Mouse (Mus musculus) heart, adult 11 months (tissue): ENCODE results near the gene Stac2.

Source experiments
- DNase-seq: peaks from one replicate; pipeline ENCODE4 v3.0.0; 2022

Stac2 gene

DNA sequence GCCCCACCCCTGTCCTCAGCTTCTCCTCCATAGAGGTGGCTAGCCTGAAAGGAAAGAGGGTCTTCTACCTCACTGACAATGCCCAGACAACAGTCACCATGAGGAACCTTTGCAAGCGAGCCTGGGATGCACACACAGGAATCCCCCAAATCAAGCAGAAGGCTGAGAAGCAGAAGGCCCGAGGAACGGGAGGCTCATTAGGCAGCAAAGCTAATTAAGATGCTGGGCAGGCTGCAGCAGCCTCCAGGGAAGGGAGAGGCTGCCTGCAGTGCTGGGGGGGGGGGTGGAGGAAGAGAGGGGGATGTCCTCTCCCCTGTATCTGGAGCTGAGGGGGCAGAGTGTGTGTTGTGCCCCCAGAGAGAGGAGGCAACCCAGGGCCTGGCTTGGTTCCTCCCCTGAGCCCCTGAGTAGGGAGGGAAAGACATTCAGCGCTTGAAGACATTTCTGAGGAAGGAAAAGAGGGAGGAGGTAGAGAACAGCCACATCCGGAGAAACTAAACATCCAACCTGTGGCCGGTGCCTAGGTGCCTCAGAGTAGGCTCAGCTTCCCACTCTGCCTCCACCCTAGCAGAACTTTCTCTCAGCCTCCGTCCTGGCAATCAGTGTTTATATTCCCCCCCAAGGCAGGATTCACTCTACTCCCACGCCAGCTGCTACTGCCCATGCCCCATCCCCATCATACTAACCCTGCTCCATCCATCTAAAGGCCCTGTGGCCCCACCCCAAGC is 33.2 kb downstream of the Stac2 start:
- DNase-seq, result no peak

DNA sequence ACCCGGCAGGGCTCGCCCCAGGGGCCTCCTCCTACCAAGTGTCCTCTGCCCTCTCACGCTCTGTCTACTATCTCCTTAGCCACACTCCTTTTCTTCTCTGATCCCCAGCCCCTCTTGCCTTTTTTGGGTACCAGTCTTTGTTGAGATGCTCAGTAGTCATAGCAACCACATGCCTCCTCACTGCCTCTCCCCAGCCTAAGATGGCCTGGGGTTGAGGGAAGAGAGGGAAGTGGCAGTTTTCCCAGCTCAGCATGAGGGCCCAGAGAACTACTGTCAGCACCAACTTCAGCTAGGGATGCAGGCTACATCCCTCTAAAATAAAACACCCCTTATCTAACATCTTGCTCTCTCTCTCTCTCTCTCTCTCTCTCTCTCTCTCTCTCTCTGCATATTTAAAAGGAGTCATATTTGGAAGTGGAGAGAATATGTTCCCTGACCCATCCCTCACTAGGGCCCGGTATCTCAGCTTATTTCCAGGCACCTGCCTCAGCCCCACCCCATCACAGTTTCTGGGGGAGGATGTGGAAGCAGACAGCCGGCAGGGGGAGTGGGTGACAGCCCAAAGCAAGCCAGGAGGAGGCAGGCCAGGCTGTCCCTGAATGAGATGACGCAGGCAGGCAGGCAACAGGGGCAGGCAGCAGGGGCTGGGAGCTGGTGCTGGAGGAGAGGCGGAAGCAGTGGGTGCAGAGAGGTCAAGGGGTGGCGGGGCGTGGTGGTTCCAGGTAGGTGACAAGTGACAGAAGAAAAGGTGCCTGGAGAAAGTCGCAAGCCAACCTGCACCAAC is 34.2 kb downstream of the Stac2 start:
- DNase-seq, result peak; percentile 92

DNA sequence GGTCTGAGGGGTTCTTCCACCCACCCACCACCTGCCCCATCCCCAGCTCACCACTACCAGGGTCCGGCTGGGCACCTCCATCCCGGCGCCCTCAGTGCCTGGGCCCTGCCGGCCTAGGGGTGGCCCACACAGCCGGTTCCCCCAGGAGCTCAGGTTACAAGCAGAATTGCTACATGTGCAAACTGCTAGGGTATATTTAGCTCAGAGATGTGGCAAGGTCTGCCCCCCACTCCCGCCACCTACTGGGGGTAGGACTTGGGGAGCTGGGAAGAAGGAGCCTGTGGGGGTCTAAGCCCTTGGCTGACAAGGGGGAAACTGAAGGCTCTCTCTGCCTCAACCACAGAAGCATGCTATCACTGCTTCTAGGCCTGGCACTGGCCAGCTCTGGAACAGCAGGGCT is 35.0 kb downstream of the Stac2 start:
- no peak for DNase-seq

DNA sequence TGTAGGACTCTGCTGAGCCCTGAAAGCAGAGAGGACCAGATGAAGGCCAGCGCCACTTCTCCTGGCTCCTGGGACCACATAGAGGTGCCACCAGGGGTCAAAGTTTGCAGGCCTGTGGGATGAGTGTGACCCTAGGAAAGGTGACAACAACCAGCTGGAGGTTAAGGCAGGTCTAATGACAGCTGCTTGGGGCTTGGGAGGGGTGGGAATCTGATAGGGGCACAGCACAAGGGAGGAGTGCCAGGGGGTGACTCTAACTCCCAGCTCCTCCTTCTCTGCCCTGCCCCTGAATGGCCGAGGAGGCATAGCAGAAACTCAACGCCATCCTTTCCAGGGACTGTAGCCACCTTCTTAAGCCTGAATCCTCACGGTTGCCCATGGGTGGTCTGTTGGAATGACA is 36.4 kb downstream of the Stac2 start:
- no peak for DNase-seq

DNA sequence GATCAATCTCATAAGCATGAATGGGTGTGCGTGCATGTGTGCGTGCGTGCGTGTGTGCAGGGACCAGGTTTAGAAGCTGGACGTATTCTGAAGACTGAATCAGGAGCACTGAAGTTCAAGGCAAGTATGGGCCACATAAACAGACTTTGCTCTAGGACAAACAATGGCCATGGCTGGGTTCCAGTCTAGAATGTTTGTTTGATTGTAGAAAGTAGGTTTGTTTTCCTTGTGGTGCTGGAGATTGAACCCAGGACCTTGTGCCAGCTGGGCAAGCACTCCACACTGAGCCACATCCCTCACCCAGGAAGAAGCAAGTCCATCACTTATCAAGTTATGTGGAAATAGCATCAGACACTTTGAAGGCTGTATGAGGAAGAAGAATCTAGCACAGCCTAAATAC is 37.1 kb downstream of the Stac2 start:
- no peak for DNase-seq

DNA sequence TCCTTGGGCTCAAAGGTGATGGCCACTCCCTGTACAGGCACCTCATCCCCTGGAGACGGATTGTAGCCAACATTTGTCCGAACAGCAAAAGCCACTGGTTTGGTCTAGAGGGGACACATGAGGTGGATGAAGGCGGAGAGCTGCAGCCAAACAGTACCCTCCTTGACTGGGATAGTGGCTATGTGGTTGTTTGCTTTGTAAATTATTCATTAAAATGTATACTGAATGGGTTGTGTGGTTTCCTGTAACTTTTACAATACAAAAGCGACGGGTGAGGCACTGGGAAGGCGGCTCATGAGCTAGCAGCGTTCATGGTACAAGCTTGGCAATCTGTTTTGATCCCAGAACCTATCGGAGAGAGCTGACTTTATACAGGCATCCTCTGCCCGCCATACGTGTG is 40.4 kb downstream of the Stac2 start:
- DNase-seq, result no peak

DNA sequence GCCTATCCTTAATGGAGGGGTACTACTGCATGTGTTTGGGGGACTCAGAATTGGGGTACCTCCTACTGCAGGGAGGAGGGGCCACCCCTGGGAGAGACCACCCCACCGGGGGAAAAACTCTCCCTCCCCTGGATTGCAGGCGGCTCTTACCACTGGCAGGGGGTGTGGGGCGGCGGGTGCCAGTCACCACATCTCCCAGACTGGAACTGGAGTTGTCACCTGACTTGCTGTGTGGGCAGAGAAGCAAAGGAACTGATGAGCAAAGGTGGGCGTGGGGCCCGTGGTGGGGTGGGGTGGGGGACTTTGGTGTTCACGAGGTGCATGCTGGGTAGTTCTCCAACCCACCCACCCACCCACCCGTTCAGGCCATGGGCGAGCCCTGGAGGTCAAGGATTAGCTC is 41.5 kb downstream of the Stac2 start:
- DNase-seq, result no peak

DNA sequence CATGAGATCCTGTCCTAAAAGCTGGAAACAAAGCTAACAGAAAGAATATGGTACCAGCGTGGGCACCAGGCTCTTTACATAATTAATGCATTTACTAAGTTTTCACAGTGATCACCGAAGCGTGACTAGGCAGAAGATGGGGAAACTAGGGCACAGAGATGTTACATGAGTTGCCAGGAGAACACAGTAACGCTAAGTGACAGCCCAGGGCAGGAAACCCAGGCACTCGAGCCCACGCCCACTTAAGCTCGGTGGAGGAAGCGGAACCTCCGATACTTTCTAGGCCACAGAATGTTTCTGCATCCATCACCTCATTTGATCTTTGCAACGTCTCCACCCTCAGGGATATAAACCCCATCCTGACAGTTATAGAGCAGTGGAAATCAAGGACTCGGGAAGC is 45.2 kb downstream of the Stac2 start:
- DNase-seq, result no peak

DNA sequence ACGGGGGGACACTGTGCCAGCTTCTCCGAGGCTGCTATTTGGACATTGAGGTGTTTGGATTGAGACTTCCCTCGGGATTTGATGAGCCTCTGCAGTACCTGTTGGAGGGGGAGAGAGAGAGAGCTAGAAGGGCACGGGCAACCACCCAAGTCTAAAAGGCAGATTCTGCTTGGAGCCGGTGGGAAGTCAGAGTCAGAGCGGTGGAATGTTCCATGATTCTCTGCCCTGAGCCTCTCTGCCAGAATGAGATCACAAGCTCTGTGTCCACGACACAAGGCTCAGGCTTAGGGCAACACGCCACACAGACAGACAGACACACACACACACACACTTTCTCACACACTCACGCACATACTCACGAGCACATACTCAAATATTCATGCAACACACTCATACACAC is 47.6 kb downstream of the Stac2 start:
- DNase-seq, result peak; percentile 97

DNA sequence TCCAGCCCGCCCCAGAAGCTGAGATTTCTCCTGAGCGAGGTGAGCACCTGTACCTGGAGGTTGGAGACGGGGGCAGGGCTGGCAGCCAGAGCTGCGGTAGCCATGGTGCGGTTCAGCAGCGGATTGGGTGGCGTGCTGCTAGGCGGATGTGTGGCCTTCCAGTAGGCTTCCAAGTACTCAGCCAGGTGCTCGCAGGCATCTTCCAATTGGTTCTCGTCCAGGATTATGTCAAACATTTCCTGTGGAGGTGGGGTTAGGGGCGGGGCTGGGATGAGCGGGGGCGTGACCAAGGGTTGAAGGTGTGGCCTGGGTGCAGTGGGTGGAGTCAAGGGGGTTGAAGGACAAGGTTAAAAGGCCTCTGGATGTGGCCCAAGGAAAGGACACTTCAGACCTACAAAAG is 48.2 kb downstream of the Stac2 start:
- DNase-seq, result no peak

DNA sequence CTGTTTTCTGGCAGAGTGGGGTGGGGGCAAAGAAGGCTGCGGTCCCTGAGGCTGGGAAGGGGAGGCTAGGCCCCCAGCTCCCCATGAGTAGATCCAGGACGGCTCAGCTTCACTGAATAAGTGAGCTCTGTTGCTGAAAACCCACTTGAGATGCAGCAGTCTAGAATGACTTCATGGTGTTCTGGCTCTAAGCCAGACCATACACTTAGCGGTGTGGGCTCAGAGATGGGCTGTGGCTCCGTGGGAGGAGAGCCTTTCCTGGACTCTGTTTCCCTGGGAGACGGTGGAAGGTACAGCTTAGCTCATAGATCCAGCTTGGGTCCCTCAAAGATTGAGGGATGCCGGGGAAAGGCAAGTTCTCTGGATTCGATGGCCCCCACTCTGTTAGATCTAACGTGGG is 49.1 kb downstream of the Stac2 start:
- DNase-seq, result no peak

DNA sequence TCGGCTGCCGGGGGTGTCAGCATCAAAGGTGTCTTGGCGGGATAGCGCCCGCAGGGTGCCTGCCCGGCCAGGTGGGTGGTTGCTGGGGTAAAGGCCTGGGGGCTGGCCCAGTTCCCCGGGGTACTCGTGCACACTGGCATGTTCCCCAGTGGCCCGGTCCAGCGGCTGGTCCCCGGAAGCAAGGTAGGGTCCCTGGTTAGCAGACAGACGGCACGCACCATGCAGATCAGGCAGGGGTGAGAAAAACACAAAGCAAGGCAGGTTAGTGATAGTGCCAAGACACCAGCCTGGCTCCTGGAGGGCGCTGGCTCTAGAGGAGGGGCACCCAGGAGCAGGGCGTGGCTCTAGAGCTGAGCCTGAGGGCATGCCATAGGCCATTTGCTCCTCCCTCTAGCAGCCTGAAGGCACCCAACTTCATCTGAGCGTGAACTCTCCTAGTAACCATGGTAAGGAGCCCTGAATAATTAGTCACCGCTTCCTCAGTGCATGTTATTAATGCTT is 50.0 kb downstream of the Stac2 start:
- DNase-seq, result peak; percentile 92

DNA sequence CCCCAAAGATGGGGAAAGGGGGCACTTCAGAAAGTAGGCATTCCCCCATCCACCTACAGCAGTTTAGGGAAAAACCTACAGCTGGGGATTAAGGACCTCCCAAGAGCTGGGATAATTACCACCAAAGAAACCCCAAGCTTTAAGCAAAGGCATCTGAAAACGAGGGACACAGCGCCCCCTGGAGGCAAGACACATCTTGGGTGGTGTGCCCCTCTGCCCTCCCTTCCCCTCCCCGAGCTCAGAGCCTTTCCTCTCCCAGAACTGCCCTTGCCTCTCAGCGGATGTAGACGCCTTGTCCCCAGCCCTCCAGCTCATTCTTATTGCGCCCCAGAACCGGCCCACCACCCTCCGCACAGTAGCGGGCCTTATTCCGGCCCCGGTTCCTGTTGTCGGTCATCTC is 50.6 kb downstream of the Stac2 start:
- peak; percentile 95 for DNase-seq

DNA sequence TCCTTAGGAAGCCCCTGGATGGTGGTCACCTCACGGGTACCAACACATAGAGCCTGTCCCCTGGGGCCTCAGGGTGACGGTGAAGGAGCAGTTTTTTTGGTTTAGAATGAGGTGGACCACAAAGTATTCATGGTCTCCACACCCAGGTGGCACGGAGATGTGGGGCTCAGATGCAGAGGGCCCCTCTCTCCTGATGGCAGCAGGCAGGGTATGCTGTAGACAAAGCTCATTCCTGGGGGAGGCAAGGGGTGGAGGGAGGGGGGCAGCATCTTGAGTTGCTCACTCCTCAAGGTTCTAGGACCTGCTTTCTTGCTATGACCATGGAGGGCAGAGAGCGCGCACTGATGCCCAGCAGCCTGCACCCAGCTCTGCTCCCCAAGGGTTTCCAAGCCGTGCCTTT is 51.3 kb downstream of the Stac2 start:
- DNase-seq, result peak; percentile 89

DNA sequence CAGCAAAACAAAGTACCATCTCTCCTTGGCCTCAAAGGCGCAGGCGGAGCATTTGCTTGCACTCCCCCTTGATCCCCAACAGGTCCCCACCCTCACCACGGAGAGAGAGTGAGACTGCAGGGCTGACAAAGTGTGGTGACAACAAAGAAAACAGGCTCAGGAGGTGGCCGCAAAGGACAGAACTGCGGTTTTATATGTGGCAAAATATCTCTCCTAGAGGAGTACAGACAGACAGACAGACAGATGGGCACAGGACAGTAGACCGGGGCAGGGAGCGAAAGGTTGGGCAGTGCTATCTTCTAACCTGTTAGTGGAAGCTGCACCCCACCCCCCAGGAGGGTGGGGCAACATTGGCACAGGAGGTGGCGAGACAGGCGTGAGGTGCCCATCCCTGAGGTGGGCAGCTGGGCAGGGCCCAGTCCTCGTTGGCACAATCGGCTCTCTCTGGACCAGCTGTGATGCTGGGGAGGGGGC is 51.9 kb downstream of the Stac2 start:
- no peak for DNase-seq

DNA sequence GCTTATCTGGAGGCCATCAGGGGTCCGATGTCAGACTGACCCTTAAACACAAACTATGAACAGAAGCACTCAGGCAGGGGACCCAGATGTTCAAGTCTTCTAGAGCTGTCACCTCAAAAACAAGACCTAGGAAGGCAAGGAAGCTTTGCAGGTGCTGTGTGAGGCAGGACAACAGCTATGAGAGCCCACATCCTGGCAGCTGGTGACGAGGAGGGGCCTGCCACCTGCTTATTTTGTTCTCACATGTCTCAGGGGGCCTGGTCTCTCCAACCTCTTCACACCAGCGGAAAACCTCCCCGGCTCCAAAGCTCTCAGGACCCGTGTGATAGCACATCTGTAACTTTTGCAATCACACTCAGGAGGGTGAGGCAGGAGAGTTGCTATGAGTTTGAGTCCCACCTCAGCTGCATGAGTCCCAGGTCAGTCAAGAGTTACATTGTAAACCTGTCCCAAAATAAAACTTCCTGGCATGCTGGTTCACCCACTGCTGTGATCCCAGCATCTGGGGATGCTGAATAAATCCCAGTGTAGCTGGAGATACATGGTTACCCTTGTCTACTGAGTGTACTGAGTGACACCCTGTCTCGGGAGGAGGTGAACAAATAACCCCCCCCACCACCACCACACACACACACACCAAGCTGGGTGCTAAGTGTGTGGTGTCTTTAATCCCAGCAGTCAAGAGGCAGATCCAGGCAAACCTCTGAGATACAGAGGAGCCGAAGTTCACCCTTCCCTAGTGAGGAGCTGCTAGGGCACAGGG is 52.7 kb downstream of the Stac2 start:
- DNase-seq, result peak; percentile 93

DNA sequence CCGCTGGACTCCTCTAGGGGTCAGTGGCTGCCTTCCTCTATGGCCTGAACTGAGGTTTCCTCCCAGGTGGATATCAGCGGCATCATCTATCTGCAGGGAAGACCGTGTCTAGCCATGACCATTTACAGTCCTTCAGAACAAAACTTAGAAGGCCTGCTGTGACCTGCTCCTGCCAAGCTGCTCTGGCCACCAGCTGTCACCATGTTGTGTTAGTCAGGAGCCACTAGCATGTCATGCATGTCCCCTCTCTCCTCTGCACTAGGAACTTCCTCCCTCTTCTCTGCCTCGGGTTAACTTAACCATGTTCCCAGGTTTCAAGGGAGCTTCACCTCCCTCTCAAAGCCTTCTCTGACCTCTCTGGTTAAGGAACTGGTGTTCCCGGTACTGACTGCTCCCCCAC is 53.5 kb downstream of the Stac2 start:
- no peak for DNase-seq

DNA sequence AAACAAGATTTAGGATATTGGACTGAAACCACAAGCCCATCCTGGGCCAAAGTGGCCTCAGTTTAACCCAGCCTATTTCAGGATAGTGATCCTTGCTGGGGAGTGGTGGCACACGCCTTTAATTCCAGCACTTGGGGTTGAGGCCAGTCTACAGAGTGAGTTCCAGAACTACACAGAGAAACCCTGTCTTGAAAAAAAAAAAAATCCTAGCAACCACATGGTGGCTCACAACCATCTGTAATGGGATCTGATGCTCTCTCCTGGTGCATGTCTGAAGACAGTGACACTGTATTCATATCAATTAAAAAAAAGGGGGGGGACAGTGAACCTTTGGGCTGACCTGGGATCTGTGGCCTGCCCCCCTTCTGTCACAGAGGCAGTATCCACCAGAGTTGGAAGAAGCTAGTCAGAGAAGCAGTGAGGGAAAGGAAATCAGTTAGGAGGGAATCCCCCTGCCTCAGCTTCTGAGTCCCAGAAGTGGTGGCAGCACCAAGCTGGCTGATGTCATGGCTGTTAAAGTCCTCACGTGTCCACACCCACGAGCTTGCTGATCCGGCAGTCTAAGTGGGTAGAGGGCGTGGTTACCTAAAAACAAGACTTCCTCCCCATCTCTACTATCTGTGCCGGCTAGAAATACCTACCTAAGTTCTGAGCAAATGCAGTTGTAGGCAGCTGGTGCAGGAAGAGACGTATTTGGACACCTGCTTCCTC is 54.2 kb downstream of the Stac2 start:
- DNase-seq, result no peak

DNA sequence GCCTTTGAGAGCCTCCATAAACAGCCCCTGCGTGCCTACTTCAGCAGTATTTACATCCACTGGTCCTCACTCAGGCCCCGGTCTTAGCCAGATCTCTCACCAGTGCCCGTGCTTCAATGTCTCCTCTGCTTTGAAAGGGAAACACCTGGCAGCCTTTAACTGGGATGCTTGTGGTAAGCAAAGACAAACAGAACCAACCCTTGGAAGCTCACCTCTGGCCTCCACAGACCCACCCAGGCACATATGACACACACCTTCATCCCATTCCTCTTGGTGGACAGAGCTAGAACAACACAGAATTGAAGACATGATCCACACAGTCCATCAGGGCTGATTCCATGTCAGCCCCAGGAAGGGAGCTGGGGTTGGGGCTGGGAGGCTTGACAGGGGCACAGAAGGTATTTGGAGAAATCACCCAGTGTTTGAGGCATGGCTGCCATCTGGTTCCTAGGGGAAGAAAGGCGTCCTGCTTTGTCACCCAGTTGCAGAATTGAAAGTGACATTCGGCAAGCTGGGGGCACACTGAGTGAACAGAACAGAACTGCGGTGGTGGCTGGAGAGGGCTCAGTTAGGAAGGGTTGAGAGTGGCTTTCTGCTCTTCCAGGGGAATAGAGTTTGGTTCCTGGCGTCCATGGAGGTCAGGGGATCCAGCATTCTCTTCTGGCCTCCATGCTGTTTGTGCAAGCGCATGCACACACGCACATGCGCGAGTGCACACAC is 55.0 kb downstream of the Stac2 start:
- no peak for DNase-seq

DNA sequence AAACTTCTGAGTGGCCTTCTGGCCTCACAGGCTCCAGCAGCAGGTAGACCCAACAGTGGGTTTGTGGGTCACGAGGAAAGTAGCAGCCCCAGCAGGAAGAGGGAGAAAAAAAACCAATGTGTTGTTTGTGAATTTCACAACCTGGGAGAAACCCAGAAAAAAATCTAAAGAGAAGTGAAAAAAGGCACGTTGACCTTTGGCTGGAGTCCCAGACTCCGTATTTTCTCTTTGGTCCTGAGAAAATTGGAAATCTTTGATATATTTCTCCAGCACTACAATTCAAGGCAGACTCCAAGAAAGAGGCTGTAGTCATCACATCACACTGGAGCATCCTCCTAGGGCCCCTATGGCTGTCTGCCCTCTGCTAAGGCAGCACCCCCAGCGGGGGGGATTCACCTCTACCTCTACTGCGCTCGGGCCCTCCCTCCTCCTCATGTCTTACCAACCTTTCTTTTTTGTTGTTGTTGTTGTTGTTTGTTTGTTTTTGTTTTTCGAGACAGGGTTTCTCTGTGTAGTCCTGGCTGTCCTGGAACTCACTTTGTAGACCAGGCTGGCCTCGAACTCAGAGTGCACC is 55.8 kb downstream of the Stac2 start:
- DNase-seq, result no peak

DNA sequence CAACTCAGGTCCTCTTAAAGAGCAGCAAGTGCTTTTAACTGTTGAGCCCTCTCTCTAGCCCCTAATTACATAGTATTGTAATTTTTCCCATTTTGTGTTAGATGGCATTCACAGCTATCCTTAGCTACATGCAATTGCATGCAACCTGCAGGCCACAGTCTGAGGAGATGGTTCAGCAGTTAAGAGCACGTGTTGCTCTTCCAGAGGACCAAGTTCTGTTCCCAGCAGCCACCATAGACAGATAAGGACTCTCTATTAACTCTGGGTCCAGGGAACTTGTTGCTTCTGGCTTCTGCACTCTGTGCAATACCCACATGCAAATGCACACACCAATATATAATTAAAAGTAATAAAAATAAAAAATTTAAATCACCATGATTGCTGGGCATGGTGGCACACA is 56.6 kb downstream of the Stac2 start:
- DNase-seq, result no peak
